Mouse (Mus musculus): ENCODE results near the gene Pth.

GRCm38 (mm10) chr7:113347694-113348093, 40.7 kb downstream of the Pth start:
- no peak for TF ChIP-seq CTCF (conservative IDR thresholded peaks at IDR 0.05; ENCODE audit: insufficient read depth, insufficient read length, low read depth, low read length)
- TF ChIP-seq POLR2A (IDR thresholded peaks at IDR 0.05; ENCODE audit: low read depth, low read length), result no peak

Data from kidney, adult 2 months (tissue).